Mouse (Mus musculus) stomach, postnatal 0 days (tissue): ENCODE results near the gene Zfp423. TPM values are rescaled to one million over a fixed set of nuclear protein-coding genes. Genes with fewer than 3 reads are reported as not detected.

ENCODE experiments used
- ATAC-seq: fragments of 200-750 bp; cut with Nextera tagmentation; 2 replicates; pipeline ENCODE4 v1.8.0; 2017; ENCODE audit not compliant: low FRiP score, low TSS enrichment
- DNase-seq: peaks from one replicate; pipeline ENCODE4 v3.0.0-alpha.2; 2016; ENCODE audit warnings: low spot score
- H3K27ac ChIP-seq: fragments of 300-500 bp; sonication (generic); replicated peaks from 2 replicates; pipeline ENCODE4 v1.5.1; 2014; ENCODE audit warnings: mild to moderate bottlenecking, control low read depth
- H3K27me3 ChIP-seq: fragments of 300-500 bp; sonication (generic); 2 replicates; pipeline ENCODE4 v1.6.1; 2014; ENCODE audit warnings: low read length; ENCODE audit not compliant: control insufficient read depth, insufficient read depth
- H3K36me3 ChIP-seq: fragments of 300-500 bp; sonication (generic); 2 replicates; pipeline ENCODE4 v1.6.1; 2014; ENCODE audit warnings: low read length, mixed read lengths; ENCODE audit not compliant: control insufficient read depth, insufficient read depth
- H3K4me1 ChIP-seq: fragments of 300-500 bp; sonication (generic); replicated peaks from 2 replicates; pipeline ENCODE4 v1.6.1; 2014; ENCODE audit warnings: antibody characterized with exemption; ENCODE audit not compliant: control insufficient read depth, insufficient read depth
- H3K4me2 ChIP-seq: fragments of 300-500 bp; sonication (generic); replicated peaks from 2 replicates; pipeline ENCODE4 v1.6.1; 2014; ENCODE audit warnings: low read depth, mild to moderate bottlenecking, control low read depth, moderate library complexity
- H3K4me3 ChIP-seq: fragments of 300-500 bp; sonication (generic); 2 replicates; pipeline ENCODE4 v1.5.1; 2014; ENCODE audit warnings: low read depth, low read length, control low read depth
- H3K9ac ChIP-seq: fragments of 300-500 bp; sonication (generic); 2 replicates; pipeline ENCODE4 v1.6.1; 2014; ENCODE audit warnings: mild to moderate bottlenecking, low read length, control low read depth, mixed read lengths
- H3K9me3 ChIP-seq: fragments of 300-500 bp; sonication (generic); 2 replicates; pipeline ENCODE4 v1.6.1; 2016; ENCODE audit warnings: low read length; ENCODE audit not compliant: control insufficient read depth
- CTCF ChIP-seq: IDR thresholded peaks from 2 replicates; pipeline ENCODE4 v1.5.1; 2016; ENCODE audit warnings: antibody characterized with exemption, low read depth, mild to moderate bottlenecking, moderate library complexity
- EP300 ChIP-seq: optimal IDR thresholded peaks from 2 replicates; pipeline ENCODE3; 2016; ENCODE audit warnings: antibody characterized with exemption
- WGBS: fragments of 180-500 bp; shearing (Covaris S2); extraction: QIAGEN DNeasy Blood & Tissue Kit; methylation state at CpG from one replicate; pipeline ENCODE4 v1.1.7; 2014; 5-methylcytosine and 5-hydroxymethylcytosine counted together
- polyA plus RNA-seq: library from polyadenylated mRNA; unstranded; fragments of >200 nt; fragmentation: Nextera tagmentation; extraction: Ambion mirVana; gene quantifications from 2 replicates; pipeline ENCODE4 v1.2.1, GENCODE M21; 2015

Gene Zfp423
- polyA plus RNA-seq, 1 experiment from 2014 or later = 2.6 TPM

DNA sequence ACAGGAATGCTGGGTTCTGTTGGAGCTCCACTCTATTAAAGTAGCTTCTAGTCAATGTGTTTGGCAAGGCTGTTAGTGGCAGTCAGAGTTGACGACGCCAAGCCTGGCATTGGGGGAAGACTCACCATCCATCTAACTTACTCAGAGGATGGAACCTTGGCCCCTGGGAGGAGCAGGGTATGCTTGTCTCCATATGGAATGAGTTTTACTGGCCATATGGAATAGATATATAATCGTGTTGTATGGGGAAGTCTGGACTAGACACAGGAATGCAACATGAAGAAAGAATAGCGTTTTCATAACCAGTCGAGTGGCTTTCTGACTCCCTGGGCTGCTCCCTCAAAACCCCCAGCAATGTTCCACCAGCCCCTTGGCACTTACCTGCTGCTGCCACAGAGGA, 55.3 kb downstream of the Zfp423 start:
- no peaks in the 10 kb centered on the region for H3K27me3 ChIP-seq
- TF ChIP-seq EP300 (no peak), CTCF (no peak)
- H3K9me3 ChIP-seq = no peaks in the 10 kb centered on the region
- DNase-seq = no peak
- H3K4me3 ChIP-seq = no peak overlapping the region
- no peaks in the 10 kb centered on the region; the same call in 1 of the 2 replicates for H3K4me1 ChIP-seq
- no peak overlapping the region for H3K27ac ChIP-seq
- ATAC-seq = no peak
- no peaks in the 10 kb centered on the region for H3K36me3 ChIP-seq
- no peak overlapping the region for H3K9ac ChIP-seq
- 70% methylated on average over 5 of the region's 5 CpGs for WGBS
- no peak overlapping the region for H3K4me2 ChIP-seq

DNA sequence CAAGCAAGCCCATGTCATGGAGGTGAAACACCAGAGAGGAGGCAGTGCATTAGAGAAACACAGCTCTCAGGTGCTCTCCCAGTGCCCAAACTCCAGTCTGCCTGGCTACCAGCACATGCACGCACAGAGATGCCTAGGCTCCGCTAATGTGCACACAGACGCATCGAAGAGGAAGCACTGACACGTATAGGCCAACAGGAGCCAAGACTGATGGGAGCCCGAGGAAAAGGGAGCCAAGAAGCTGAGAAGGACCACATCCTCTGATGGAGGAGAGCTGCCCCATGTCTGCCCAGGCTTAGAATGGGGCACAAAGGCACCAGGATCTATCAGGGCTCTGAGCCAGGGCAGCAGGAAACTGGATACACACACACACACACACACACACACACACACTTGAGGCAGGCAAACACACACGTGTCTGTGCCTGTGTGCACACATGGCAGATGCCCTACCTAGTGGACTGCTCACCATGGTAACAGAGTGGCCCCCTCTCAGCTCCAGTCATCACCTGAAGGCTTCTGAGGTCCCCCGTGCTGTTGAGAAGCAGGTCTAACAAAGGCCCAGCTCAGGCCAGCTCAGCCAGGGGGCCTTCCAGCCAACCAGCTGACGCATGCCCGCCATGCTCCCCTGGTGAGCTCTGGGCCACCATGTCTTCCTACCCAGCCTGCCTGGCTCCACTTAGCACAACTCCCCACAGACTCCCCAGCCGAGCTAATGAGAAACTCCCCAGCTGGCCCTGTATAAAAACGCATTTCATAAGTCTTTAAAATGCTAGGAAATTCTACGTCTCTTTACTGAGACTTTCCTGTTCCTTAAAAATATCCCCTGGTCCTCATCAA, 64.0 kb downstream of the Zfp423 start:
- peak; percentile 22; the same call in 1 of the 2 replicates for ATAC-seq

DNA sequence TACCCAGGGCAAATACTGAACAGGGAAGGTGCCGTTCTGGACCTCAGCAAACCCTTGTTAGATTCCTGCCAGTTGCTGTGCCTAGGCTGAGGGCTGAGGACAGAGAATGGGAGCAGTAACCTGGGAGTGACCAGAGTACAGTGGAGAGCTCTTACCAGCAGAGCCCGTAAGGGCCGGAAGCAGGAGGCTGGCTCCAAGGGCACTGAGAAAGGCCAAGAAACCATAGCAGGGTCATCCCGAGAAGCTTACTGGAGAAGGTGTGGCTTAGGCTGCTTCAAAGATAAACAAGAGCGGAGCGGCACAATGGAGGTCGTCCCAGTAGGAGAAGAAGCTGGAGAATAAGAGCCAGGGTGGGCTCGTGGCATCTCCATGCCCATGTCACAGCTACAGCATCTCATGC, 65.1 kb downstream of the Zfp423 start:
- no peak overlapping the region for H3K27ac ChIP-seq
- H3K4me2 ChIP-seq = no peak overlapping the region
- 55% methylated on average over 8 of the region's 8 CpGs for WGBS
- H3K9me3 ChIP-seq = no peaks in the 10 kb centered on the region
- no peak overlapping the region for H3K9ac ChIP-seq
- H3K27me3 ChIP-seq = no peaks in the 10 kb centered on the region
- no peaks in the 10 kb centered on the region for H3K4me1 ChIP-seq
- H3K4me3 ChIP-seq = no peak overlapping the region
- no peaks in the 10 kb centered on the region for H3K36me3 ChIP-seq
- ATAC-seq = no peak
- TF ChIP-seq CTCF = no peak
- no peak for TF ChIP-seq EP300
- no peak for DNase-seq

More for the DNA sequence above, 64.0 kb downstream of the Zfp423 start:
- Histone ChIP-seq H3K9me3 (no peaks in the 10 kb centered on the region), H3K27me3 (no peaks in the 10 kb centered on the region), H3K36me3 (no peaks in the 10 kb centered on the region), H3K4me3 (no peak overlapping the region), H3K4me1 (no peaks in the 10 kb centered on the region), H3K27ac (no peak overlapping the region), H3K4me2 (no peak overlapping the region), H3K9ac (no peak overlapping the region)
- TF ChIP-seq EP300 = no peak
- no peak for TF ChIP-seq CTCF
- no peak for DNase-seq
- 67% methylated on average over 13 of the region's 13 CpGs for WGBS

DNA sequence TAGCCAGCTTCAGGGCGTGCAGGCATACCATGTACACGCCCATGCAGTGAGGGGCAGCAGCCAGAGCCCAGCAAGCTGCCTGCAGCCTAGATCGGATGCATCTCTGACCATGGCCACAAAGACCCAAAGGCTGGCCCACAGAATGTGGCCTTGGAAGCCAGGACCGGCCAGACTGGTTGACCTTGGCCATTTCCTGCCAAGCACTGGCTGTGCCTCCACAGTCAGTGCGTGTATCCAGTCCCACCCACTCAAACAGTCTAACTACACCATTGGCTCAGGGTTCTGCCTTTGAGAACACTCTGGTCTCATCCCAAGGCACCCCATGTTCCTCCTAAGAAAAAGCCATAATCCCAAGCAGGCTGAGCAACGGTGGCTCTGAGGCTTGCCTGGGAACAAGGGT, 65.8 kb downstream of the Zfp423 start:
- no peak overlapping the region for H3K9ac ChIP-seq
- no peaks in the 10 kb centered on the region for H3K9me3 ChIP-seq
- no peak overlapping the region for H3K27ac ChIP-seq
- no peaks in the 10 kb centered on the region for H3K4me1 ChIP-seq
- H3K4me3 ChIP-seq = no peak overlapping the region
- H3K36me3 ChIP-seq = no peaks in the 10 kb centered on the region
- H3K27me3 ChIP-seq = no peaks in the 10 kb centered on the region
- DNase-seq = no peak
- ATAC-seq = no peak; the same call in 1 of the 2 replicates
- no peak for TF ChIP-seq CTCF
- no peak for TF ChIP-seq EP300
- no peak overlapping the region for H3K4me2 ChIP-seq
- WGBS = 64% methylated on average over 6 of the region's 6 CpGs

DNA sequence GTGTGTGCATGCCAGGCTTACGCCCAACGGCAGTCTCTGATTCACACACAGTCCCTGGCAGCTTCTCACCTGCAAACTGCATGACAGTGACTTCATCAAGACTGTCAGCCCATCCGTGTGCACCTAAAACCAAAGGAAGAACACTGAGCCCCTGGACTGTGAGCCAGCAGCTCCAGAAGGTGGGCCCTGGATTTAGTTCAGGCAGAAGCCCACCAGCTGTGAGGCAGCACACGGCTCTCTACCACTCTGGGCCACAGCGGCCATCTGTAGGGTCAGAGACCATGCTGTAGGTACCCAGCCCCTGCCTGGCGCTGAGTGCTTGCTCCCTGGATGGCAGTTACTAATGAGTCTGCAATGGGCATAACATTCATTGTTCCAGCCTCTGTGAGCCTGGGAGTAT, 66.5 kb downstream of the Zfp423 start:
- no peaks in the 10 kb centered on the region for H3K27me3 ChIP-seq
- no peak overlapping the region for H3K27ac ChIP-seq
- no peak overlapping the region for H3K9ac ChIP-seq
- no peaks in the 10 kb centered on the region for H3K36me3 ChIP-seq
- no peak overlapping the region for H3K4me2 ChIP-seq
- WGBS = 79% methylated on average over 6 of the region's 6 CpGs
- no peaks in the 10 kb centered on the region for H3K4me1 ChIP-seq
- TF ChIP-seq EP300 (no peak), CTCF (no peak)
- H3K9me3 ChIP-seq = no peaks in the 10 kb centered on the region
- H3K4me3 ChIP-seq = no peak overlapping the region
- no peak for ATAC-seq
- no peak for DNase-seq

DNA sequence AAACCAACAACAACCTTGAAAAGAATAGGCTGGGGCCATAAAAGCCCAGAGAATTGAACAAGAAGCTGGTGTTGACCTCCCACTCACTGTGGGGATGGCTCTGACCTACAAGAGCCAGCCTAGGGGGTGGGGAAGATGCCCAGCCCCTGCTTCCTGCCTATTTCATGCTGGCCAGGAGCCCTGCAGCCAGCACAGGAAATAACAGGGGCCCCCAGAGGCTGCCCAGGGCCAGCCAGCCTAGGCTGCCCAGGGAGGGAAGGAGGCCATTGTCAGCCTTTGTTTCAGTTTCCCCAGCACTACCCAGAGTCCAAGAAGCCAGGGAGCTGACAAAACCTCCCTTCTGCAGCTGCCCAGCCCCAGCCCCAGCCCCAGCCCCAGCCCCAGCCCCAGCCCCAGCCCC, 67.5 kb downstream of the Zfp423 start:
- Histone ChIP-seq H3K4me3 (no peak overlapping the region), H3K27me3 (no peaks in the 10 kb centered on the region), H3K4me2 (no peak overlapping the region), H3K36me3 (no peaks in the 10 kb centered on the region), H3K4me1 (no peaks in the 10 kb centered on the region), H3K27ac (no peak overlapping the region), H3K9me3 (no peaks in the 10 kb centered on the region), H3K9ac (no peak overlapping the region)
- DNase-seq = no peak
- ATAC-seq = no peak
- TF ChIP-seq EP300 (no peak), CTCF (no peak)
